Mouse (Mus musculus) thymus, adult 2 months (tissue): ENCODE measurements around the gene Nkx2-2. TPM values are rescaled to one million over a fixed set of nuclear protein-coding genes. Genes with fewer than 3 reads are reported as not detected.
"Not testable (repeated sequence)": the region's sequence is repeated elsewhere in the genome, so short reads cannot be mapped to it uniquely, and the experiment has no call there.

Experiments used
- DNase-seq: peaks from one replicate; pipeline ENCODE4 v3.0.0; 2021
- H3K27ac ChIP-seq: fragments of 200-500 bp; 2 replicates; pipeline ENCODE4 v1.5.1; 2012; ENCODE audit warnings: low read length, control low read depth; ENCODE audit not compliant: control insufficient read depth, insufficient read depth
- H3K27me3 ChIP-seq: fragments of 200-500 bp; 2 replicates; pipeline ENCODE4 v1.6.1; 2012; ENCODE audit warnings: mild to moderate bottlenecking, low read length, moderate library complexity, mixed read lengths; ENCODE audit not compliant: control insufficient read depth, insufficient read depth
- H3K36me3 ChIP-seq: fragments of 200-500 bp; 2 replicates; pipeline ENCODE4 v1.6.1; 2012; ENCODE audit warnings: mild to moderate bottlenecking, low read length, moderate library complexity; ENCODE audit not compliant: control insufficient read depth, insufficient read depth
- H3K4me1 ChIP-seq: fragments of 200-500 bp; replicated peaks from 2 replicates; pipeline ENCODE4 v1.6.1; 2012; ENCODE audit warnings: low read length; ENCODE audit not compliant: control insufficient read depth, insufficient read depth
- H3K4me3 ChIP-seq: fragments of 200-500 bp; 2 replicates; pipeline ENCODE4 v1.5.1; 2012; ENCODE audit warnings: mild to moderate bottlenecking, low read length, control low read depth, moderate library complexity; ENCODE audit not compliant: control insufficient read depth, insufficient read depth
- CTCF ChIP-seq: fragments of 200-500 bp; IDR thresholded peaks from 2 replicates; pipeline ENCODE4 v1.5.1; 2012; ENCODE audit warnings: mild to moderate bottlenecking, control low read depth, low read length, moderate library complexity, borderline replicate concordance; ENCODE audit not compliant: control insufficient read depth, poor library complexity, insufficient read depth; ENCODE audit errors: extremely low read depth
- POLR2A ChIP-seq: fragments of 200-500 bp; IDR thresholded peaks from 2 replicates; pipeline ENCODE4 v1.6.1; 2012; ENCODE audit warnings: mild to moderate bottlenecking, low read length, control low read depth, moderate library complexity; ENCODE audit not compliant: control insufficient read depth, poor library complexity, insufficient read depth; ENCODE audit errors: extremely low read depth
- WGBS: fragments of 180-500 bp; shearing (Covaris S2); methylation state at CpG from one replicate; pipeline ENCODE4 v1.1.7; 2018; 5-methylcytosine and 5-hydroxymethylcytosine counted together
- polyA plus RNA-seq: library from polyadenylated mRNA; depleted of rRNA; stranded (reverse); fragments of >200 nt; gene quantifications from 2 replicates; pipeline ENCODE4 v1.2.3, GENCODE M21; 2012; rRNA removed

Nkx2-2 gene
- polyA plus RNA-seq, 1 experiment: 0.11 TPM

- Histone ChIP-seq H3K4me3 (no peak overlapping the region), H3K4me1 (peaks cover 10% of the 10 kb centered on the region), H3K36me3 (no peaks in the 10 kb centered on the region), H3K27me3 (no peaks in the 10 kb centered on the region), H3K27ac (no peak overlapping the region)
- TF ChIP-seq POLR2A: no peak
- no peak for TF ChIP-seq CTCF
- DNase-seq: no peak
Measured at GRCm38 (mm10) chr2:147173751-147174150, 20.3 kb downstream of the Nkx2-2 start.

- WGBS: 89% methylated on average over 9 of the region's 9 CpGs
- H3K27ac ChIP-seq, DNase-seq: not testable (repeated sequence)
Measured at GRCm38 (mm10) chr2:147170538-147170937, 23.5 kb downstream of the Nkx2-2 start.

GRCm38 (mm10) chr2:147165863-147166262 is 28.2 kb downstream of the Nkx2-2 start:
- H3K36me3 ChIP-seq: no peaks in the 10 kb centered on the region
- no peak overlapping the region for H3K27ac ChIP-seq
- H3K4me3 ChIP-seq: no peak overlapping the region
- DNase-seq: no peak
- TF ChIP-seq CTCF (no peak), POLR2A (no peak)
- peaks cover 5% of the 10 kb centered on the region; the same call in 1 of the 2 replicates for H3K4me1 ChIP-seq
- 81% methylated on average over 1 of the region's 1 CpGs for WGBS
- H3K27me3 ChIP-seq: no peaks in the 10 kb centered on the region

More at GRCm38 (mm10) chr2:147170538-147170937, 23.5 kb downstream of the Nkx2-2 start:
- not testable (repeated sequence) for H3K4me1 ChIP-seq, H3K27me3 ChIP-seq, H3K4me3 ChIP-seq, H3K36me3 ChIP-seq

GRCm38 (mm10) chr2:147165376-147165775 is 28.7 kb downstream of the Nkx2-2 start:
- peaks cover 5% of the 10 kb centered on the region; the same call in 1 of the 2 replicates for H3K4me1 ChIP-seq
- WGBS: 89% methylated on average over 3 of the region's 3 CpGs

GRCm38 (mm10) chr2:147152543-147152942 is 41.5 kb downstream of the Nkx2-2 start:
- Histone ChIP-seq H3K4me3 (no peak overlapping the region), H3K27ac (no peak overlapping the region), H3K27me3 (no peaks in the 10 kb centered on the region), H3K4me1 (no peaks in the 10 kb centered on the region), H3K36me3 (no peaks in the 10 kb centered on the region)
- no peak for TF ChIP-seq CTCF
- WGBS: 50% methylated on average over 2 of the region's 2 CpGs
- DNase-seq: no peak

More at GRCm38 (mm10) chr2:147165376-147165775, 28.7 kb downstream of the Nkx2-2 start:
- H3K36me3 ChIP-seq: no peaks in the 10 kb centered on the region
- no peaks in the 10 kb centered on the region for H3K27me3 ChIP-seq
- no peak for TF ChIP-seq CTCF
- TF ChIP-seq POLR2A: no peak
- H3K27ac ChIP-seq: no peak overlapping the region
- no peak for DNase-seq
- no peak overlapping the region for H3K4me3 ChIP-seq

Other genes with a start within 250 kb of the Nkx2-2 start
- gene Xrn2, start 181.2 kb downstream of the Nkx2-2 start, polyA plus RNA-seq: 35.1 and 39.6 TPM in 2 replicates
- 0.19 and 0.38 TPM in 2 replicates for gene Nkx2-4, start 108.8 kb downstream of the Nkx2-2 start, polyA plus RNA-seq
- 90.6 and 92.3 TPM in 2 replicates for gene Pax1, start 167.7 kb upstream of the Nkx2-2 start, polyA plus RNA-seq